Comparison of ENCODE assay signal across 37 mouse cellular contexts in genomic region chr5:150024901-150025300, GRCm38 (mm10). TPM values are rescaled to one million over a fixed set of nuclear protein-coding genes. Genes with fewer than 3 reads are reported as not detected.
"Had no signal": no experiment of that assay in that cellular context is flagged by ENCODE, and none has a peak within 500 bp of the region (broad histone marks: within the 10 kb centered on the region; RNA-seq: fewer than 3 reads in every experiment).

No protein-coding gene starts in this region.

- DNase-seq: heart, postnatal 10 days; heart, postnatal 4 days; kidney, adult 11 months; kidney, adult 18-20 months; kidney, adult 2 months; kidney, adult 8-10 months; kidney, adult 9 months; kidney, postnatal 10 days; kidney, postnatal 14 days; kidney, postnatal 25 days; kidney, postnatal 36 days; kidney, postnatal 4 days; layer of hippocampus, adult 9-11 months; layer of hippocampus, postnatal 36 days had no signal

- H3K4me1 ChIP-seq: heart, embryonic 13.5 days; heart, embryonic 15.5 days; hindbrain, embryonic 12.5 days; hindbrain, embryonic 13.5 days; intestine, embryonic 15.5 days had no signal

- H3K27me3 ChIP-seq: heart, embryonic 13.5 days; hindbrain, embryonic 12.5 days; hindbrain, embryonic 13.5 days; hindbrain, embryonic 15.5 days; intestine, embryonic 15.5 days had no signal

- H3K36me3 ChIP-seq: heart, embryonic 13.5 days; heart, embryonic 15.5 days; hindbrain, embryonic 10.5 days; hindbrain, embryonic 12.5 days; hindbrain, embryonic 13.5 days; hindbrain, embryonic 15.5 days; intestine, embryonic 15.5 days; kidney, embryonic 15.5 days had no signal

- H3K9ac ChIP-seq: heart, embryonic 13.5 days; heart, embryonic 15.5 days; hindbrain, embryonic 12.5 days; hindbrain, embryonic 13.5 days; hindbrain, embryonic 14.5 days; hindbrain, embryonic 15.5 days; intestine, embryonic 15.5 days; kidney, embryonic 15.5 days had no signal

- ATAC-seq: hindbrain, embryonic 16.5 days; hindbrain, postnatal 0 days; inflammation-experienced regulatory T-cells, adult 6 months; intestine, embryonic 15.5 days; intestine, embryonic 16.5 days; intestine, postnatal 0 days had no signal

- H3K9me3 ChIP-seq: heart, embryonic 15.5 days; hindbrain, embryonic 13.5 days; hindbrain, embryonic 15.5 days; intestine, embryonic 15.5 days; kidney, embryonic 15.5 days had no signal

- H3K4me2 ChIP-seq: heart, embryonic 11.5 days; heart, embryonic 13.5 days; heart, embryonic 15.5 days; hindbrain, embryonic 12.5 days; hindbrain, embryonic 13.5 days; hindbrain, embryonic 14.5 days; hindbrain, embryonic 15.5 days; intestine, embryonic 15.5 days; kidney, embryonic 15.5 days had no signal

- H3K27ac ChIP-seq: heart, embryonic 13.5 days; heart, embryonic 15.5 days; hindbrain, embryonic 10.5 days; hindbrain, embryonic 12.5 days; hindbrain, embryonic 13.5 days; hindbrain, embryonic 14.5 days; hindbrain, embryonic 15.5 days; hindbrain, postnatal 0 days; intestine, embryonic 15.5 days; kidney, embryonic 15.5 days; kidney, postnatal 0 days; layer of hippocampus, adult 2 months; left cerebral cortex, adult 2 months had no signal

- H3K4me3 ChIP-seq: heart, embryonic 13.5 days; heart, embryonic 15.5 days; hindbrain, embryonic 10.5 days; hindbrain, embryonic 12.5 days; hindbrain, embryonic 13.5 days; hindbrain, embryonic 15.5 days; intestine, embryonic 15.5 days; kidney, embryonic 15.5 days; layer of hippocampus, adult 2 months; left cerebral cortex, adult 2 months had no signal

RNA-seq across cellular contexts. Expression of gene Rxfp2, which starts 6.4 kb away (rescaled TPM):
- total RNA-seq: heart, adult 8-10 months; heart, postnatal 10 days; heart, postnatal 4 days; hematopoietic stem cell, adult 5-6 weeks; layer of hippocampus, postnatal 25 days had no signal
- polyA plus RNA-seq: heart, postnatal 0 days; inflammation-experienced regulatory T-cells, adult 6 months; intestine, postnatal 0 days; large intestine, adult 2 months had no signal
